Mouse (Mus musculus) frontal cortex, postnatal 36 days (tissue): Measurements from ENCODE around the gene Plk1.

Source experiments
- DNase-seq, 2 experiments: peaks; one replicate each; pipeline ENCODE4 v3.0.0; 2022; ENCODE audit warnings: low spot score in 2 of 2

The Plk1 gene

DNA sequence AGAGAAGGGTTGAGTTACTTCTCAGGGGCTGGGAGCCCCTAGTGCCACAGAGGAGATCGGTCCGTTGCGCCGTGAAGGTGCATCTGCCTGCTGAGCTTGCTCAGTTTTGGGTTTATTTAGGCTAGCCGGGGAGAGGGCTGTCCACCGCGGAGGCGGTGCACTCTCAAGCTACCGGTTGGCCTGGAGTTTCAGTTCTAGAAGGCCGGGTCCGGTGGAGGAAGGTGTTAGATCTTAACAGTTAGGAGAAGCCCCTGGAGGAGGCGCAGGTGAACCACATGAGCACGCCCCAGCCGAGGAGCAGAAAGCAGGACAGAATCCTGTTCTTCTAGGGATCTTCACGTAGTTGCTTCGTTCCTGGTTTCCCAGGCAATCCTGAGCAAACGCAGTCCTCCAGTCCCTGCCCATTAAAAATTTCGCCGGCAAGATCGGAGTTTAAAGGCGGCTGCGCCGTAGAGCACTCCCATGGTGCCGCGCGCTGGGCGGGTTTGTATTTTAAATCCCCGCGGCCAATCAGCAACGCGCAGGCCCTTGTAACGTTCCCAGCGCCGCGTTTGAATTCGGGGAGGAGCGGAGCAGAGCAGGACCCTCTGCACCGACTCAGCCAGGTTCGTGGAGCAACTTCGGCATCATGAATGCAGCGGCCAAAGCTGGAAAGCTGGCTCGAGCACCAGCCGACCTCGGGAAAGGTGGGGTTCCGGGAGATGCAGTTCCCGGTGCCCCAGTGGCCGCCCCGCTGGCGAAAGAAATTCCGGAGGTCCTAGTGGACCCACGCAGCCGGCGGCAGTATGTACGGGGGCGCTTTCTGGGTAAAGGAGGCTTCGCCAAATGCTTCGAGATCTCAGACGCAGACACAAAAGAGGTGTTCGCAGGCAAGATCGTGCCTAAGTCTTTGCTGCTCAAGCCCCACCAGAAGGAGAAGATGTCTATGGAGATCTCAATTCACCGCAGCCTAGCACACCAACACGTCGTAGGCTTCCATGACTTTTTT lies at the start of gene Plk1:
TSS of gene Plk1 (plus strand) at position 525 of the 988 bp plus-strand sequence.
- DNase-seq, result peak; percentile 83 to 88

- DNase-seq, result no peak
Observed at GRCm38 (mm10) chr7:122123518-122123917, 35.7 kb upstream of the Plk1 start.

DNA sequence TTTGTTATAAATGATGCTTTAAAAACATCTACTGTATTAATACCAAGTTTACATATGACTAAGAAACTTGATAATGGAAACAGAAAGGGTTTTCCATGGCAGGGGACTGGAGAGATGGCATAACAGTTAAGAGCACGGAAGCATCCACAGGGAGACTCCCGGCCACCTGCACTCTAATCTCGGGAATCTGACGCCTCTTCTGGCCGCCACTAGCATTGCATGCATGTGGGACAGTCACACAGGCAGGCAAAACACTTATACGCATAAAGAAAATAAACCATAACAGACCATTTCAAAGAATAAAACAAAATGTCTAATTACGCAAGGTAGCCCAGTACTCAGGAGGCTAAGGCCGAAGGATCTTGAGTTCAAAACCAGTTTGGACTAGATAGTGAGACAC lies 33.6 kb upstream of the Plk1 start:
- DNase-seq, result no peak

GRCm38 (mm10) chr7:122126946-122127345 lies 32.3 kb upstream of the Plk1 start:
- DNase-seq, result no peak

GRCm38 (mm10) chr7:122131834-122132233 lies 27.4 kb upstream of the Plk1 start:
- no peak for DNase-seq

DNA sequence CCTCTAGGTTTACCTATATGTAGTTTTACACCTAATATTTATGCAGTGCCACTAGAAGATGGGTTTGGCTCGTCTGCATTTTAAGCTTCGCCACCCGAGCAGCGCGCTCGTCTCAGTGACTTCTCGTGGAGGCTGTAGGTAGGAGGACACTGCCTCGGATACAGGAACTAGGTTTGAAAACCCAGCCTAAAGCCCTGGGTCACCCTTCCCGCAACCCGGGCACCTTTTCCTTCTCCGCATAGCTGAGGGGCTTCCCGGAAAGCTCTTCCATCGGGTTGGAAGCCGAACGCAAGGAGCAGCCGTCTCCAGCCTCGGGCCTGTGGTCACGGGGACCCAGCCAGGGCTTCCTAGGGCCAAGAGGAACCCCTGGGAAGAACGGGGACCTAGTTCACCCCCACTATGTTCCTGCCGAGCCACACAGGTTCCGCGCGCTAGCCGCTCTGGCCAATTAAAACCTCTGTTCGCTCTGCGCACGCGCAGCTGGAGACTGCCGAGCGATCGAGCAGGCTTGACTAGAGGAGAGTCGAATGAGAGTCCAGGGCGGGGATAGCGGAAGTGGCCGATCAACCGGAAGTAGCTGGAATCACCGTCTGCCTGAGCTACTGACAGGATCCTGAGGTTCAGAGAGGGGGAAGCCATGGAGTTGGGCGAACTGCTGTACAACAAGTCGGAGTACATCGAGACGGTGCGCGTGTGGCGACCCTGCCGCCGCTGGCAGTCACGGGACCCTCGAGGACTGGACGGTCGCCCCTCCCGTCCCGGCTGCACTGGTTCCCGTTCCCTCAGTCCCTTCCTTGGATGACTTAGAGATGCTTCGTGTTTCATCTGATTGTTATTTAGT lies 26.5 kb upstream of the Plk1 start, which contains the start of the genes Palb2 and Dctn5:
TSS of gene Palb2 (minus strand) at position 489 of the 841 bp plus-strand sequence.
TSS of gene Dctn5 (plus strand) at position 545 of the 841 bp plus-strand sequence.
- DNase-seq, result peak; percentile 99

DNA sequence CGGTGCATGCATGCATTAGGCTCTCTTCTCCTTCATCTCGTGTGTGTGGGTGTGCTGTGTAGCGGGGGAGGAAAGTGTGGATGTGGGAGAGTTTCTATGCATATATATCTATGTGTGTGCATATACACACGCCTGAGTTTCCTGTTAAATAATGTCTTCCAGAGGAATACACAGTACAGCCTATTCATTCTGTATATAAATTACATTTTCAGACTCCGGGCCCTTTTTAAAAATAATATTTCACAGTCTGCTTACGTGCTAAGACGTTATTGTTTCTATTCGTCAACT lies 26.0 kb upstream of the Plk1 start:
- DNase-seq, result no peak

DNA sequence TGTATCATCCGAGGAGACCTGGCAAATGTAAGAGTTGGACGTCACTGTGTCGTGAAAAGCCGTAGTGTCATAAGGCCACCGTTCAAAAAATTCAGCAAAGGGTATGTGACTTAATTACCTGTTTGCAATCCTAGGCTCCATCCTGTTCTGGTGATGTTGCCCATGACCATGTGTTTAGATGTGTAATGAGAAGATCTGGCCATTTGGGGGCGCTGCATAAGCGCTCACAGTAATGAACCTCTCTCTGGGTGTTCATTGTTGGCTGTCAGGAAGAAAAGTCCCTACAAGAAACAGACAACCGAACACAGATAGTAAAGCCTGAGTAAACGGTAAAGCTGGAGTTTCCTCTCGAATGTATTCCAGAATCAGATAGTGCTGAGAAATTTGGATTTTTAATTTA lies 24.2 kb upstream of the Plk1 start:
- no peak for DNase-seq

- no peak for DNase-seq
Observed at GRCm38 (mm10) chr7:122137071-122137470, 22.2 kb upstream of the Plk1 start.

GRCm38 (mm10) chr7:122138190-122138589 lies 21.0 kb upstream of the Plk1 start:
- DNase-seq, result no peak

DNA sequence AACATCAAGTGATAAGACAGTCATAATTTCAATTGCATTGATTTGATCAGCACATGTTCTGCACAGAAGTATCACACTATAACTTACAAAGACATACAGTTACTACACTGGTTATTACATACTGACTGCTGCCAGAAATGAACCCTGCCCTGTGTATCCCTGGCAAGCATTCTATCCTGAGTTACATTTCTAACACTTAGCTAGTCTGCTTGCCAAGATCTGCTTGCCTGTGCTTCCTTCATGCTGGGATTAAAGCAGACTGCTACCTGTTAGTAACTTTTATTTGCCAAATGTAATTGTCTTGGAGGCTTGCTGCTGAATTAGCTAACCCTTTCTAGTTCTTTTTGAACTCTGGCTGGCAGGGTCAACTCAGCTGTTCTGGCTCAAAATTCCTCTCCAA lies 18.2 kb upstream of the Plk1 start:
- DNase-seq, result no peak

DNA sequence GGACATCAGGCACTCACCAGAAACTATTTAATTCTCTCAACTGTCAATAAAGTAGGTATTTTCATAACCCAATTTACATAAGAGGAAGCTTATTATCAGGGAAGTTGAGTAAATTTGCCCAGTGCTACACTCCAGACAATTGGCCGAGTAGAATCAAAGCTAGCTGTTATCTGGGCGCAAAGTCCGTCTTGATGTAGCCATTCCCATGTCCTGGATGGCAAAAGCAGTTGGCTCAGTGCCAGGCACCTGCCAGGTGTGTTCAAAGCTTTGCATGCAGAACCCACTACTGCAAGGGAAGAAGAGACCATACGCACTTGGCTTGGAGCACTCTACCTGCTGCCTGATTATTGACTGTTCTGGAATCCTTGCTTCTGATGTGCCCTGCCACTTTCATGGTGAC lies 6.8 kb upstream of the Plk1 start:
- DNase-seq, result no peak

DNA sequence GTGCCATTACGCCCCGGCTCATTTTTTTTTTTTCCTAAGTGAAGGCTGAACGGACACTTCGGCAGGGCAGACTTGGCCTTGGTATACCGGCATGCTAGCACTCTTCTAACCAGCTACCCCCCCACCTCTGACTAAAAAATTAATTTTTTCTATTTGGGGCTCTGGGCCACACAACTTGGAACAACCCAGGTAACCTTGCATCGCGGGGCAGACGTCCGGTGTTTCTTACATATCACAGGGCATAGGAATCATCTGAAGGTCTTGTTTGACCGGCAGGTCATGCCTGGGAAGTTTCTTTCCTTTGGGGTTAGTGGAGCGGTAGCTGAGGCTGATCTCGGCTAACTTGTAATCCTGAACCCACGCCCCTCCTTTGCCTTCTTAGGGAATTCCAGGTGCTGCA lies 751 bp upstream of the Plk1 start:
- no peak for DNase-seq

GRCm38 (mm10) chr7:122160037-122160436 lies 798 bp downstream of the Plk1 start:
- DNase-seq, result no peak

- DNase-seq, result no peak
Observed at GRCm38 (mm10) chr7:122163766-122164165, 4.5 kb downstream of the Plk1 start.

DNA sequence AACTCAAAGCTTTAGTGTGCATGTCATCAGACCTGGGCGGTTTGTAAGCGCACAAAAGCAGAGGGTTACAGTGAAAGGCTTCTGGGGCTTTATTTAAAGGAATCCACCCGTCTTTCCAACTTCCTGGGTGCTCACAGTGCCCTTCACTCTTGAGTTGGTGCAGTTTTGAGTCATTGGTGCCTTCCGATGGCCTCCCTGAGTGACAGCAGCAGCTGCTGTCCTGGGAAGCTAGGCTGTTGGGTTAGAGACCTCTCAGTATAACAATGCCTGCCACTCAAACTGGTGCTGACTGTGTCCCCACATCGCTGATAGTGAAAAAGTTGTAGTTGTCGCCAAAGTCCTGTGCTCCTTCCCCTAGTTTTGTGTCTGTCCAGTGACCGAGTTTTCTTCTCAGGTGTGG lies 8.0 kb downstream of the Plk1 start:
- no peak for DNase-seq

- no peak for DNase-seq
Observed at GRCm38 (mm10) chr7:122170705-122171104, 11.5 kb downstream of the Plk1 start.

GRCm38 (mm10) chr7:122171613-122172012 lies 12.4 kb downstream of the Plk1 start:
- DNase-seq, result no peak

DNA sequence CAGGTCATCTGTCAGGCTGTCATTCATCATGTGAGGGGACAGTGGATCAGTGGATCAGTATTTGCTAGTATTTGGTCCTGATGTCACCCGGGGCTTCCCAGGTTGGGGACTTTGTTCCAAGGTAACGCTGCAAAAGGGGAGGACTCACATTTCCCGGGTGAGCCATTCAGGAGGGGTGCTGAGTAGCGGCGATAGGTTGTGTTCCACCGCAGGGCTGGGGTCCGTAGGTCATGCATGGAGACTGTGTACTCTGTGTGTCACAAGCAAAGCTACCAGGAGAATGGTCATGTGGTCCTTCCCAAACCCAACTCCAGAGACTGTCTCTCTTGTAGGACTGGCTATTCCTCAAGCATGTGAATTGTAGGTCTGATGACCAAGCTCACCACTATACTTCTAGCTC lies 21.5 kb downstream of the Plk1 start:
- DNase-seq, result no peak

DNA sequence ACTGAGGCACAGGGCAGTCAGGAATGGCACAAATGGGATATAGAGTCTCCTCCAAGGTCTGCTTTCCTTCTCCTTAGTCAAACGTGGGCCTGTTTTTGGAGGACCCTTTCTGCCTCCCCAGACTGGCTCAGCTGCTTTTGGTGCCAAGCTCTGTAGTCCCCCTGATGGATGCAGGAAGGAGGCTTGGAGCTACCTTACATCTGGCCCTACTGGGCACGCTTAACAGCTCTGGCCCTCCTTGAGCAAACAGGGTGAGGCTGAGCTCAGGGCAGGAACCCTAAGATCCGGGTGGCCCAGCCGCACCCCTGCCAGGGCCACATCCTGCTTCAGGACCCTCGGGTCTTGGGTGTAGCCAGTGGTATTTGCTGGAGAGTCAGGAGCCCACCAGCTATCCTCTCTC lies 25.3 kb downstream of the Plk1 start:
- DNase-seq, result no peak

GRCm38 (mm10) chr7:122186043-122186442 lies 26.8 kb downstream of the Plk1 start, which contains the start of gene Ern2:
TSS of gene Ern2 (minus strand) at chr7:122186207.
- DNase-seq, result no peak

- peak; percentile 13 to 24 for DNase-seq
Observed at GRCm38 (mm10) chr7:122189484-122189883, 30.2 kb downstream of the Plk1 start.

DNA sequence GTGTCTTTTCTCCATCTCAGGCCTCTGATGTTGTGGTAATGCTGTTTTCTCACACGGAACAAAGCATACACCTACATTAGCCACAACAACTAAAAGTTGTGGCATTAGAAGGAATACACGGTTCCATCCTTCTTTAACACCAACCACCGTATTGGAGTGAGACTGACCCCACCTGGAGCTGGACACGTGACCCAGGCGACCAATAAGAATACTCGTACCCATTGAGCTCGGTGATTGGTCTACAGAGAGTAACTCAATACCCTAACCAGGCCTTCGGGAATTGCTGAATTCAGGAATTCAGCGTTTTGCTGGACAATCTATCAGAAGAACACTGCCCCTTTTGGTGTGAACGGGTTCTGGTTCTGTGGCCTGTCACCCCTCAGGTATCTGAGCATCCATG lies 31.9 kb downstream of the Plk1 start:
- no peak for DNase-seq
